Mouse (Mus musculus) intestine, embryonic 14.5 days (tissue): ENCODE results near the gene Usf1. TPM values are rescaled to one million over a fixed set of nuclear protein-coding genes. Genes with fewer than 3 reads are reported as not detected.
A peak's percentile ranks its signal among the peaks of the same experiment; 100 is the strongest.

Experiments used
- ATAC-seq: fragments of 200-750 bp; cut with Nextera tagmentation; replicated peaks from 2 replicates; pipeline ENCODE4 v1.8.0; 2017; ENCODE audit warnings: low read depth, moderate number of reproducible peaks, moderate TSS enrichment, moderate library complexity; ENCODE audit not compliant: low FRiP score, low TSS enrichment
- DNase-seq: peaks from one replicate; pipeline ENCODE4 v3.0.0-alpha.2; 2018; ENCODE audit warnings: low spot score
- H3K27ac ChIP-seq: fragments of 300-500 bp; sonication (generic); 2 replicates; pipeline ENCODE4 v1.5.1; 2014; ENCODE audit warnings: low read depth, mild to moderate bottlenecking, control low read depth
- H3K27me3 ChIP-seq: fragments of 300-500 bp; sonication (generic); replicated peaks from 2 replicates; pipeline ENCODE4 v1.6.1; 2014; ENCODE audit warnings: low read length, control low read depth; ENCODE audit not compliant: control insufficient read depth, insufficient read depth
- H3K36me3 ChIP-seq: fragments of 300-500 bp; sonication (generic); 2 replicates; pipeline ENCODE4 v1.6.1; 2014; ENCODE audit warnings: low read length, control low read depth; ENCODE audit not compliant: control insufficient read depth, insufficient read depth
- H3K4me1 ChIP-seq: fragments of 300-500 bp; sonication (generic); replicated peaks from 2 replicates; pipeline ENCODE4 v1.6.1; 2014; ENCODE audit warnings: low read length, control low read depth, mixed read lengths; ENCODE audit not compliant: control insufficient read depth, insufficient read depth
- H3K4me2 ChIP-seq: fragments of 300-500 bp; sonication (generic); 2 replicates; pipeline ENCODE4 v1.6.1; 2014; ENCODE audit warnings: low read length
- H3K4me3 ChIP-seq: fragments of 300-500 bp; sonication (generic); 2 replicates; pipeline ENCODE4 v1.5.1; 2014; ENCODE audit warnings: low read depth, low read length, control low read depth, mixed read lengths
- H3K9ac ChIP-seq: fragments of 300-500 bp; sonication (generic); 2 replicates; pipeline ENCODE4 v1.6.1; 2014; ENCODE audit warnings: mild to moderate bottlenecking, low read length
- H3K9me3 ChIP-seq: fragments of 300-500 bp; sonication (generic); 2 replicates; pipeline ENCODE4 v1.6.1; 2016; ENCODE audit warnings: low read length, control low read depth; ENCODE audit not compliant: control insufficient read depth
- WGBS: fragments of 180-500 bp; shearing (Covaris S2); extraction: QIAGEN DNeasy Blood & Tissue Kit; methylation state at CpG from one replicate; pipeline ENCODE4 v1.1.7; 2014; 5-methylcytosine and 5-hydroxymethylcytosine counted together
- polyA plus RNA-seq: library from polyadenylated mRNA; unstranded; fragments of >200 nt; fragmentation: Nextera tagmentation; extraction: Ambion mirVana; gene quantifications from 2 replicates; pipeline ENCODE4 v1.2.1, GENCODE M21; 2014

The Usf1 gene
- polyA plus RNA-seq: 73.7 and 83.4 TPM in 2 replicates

DNA sequence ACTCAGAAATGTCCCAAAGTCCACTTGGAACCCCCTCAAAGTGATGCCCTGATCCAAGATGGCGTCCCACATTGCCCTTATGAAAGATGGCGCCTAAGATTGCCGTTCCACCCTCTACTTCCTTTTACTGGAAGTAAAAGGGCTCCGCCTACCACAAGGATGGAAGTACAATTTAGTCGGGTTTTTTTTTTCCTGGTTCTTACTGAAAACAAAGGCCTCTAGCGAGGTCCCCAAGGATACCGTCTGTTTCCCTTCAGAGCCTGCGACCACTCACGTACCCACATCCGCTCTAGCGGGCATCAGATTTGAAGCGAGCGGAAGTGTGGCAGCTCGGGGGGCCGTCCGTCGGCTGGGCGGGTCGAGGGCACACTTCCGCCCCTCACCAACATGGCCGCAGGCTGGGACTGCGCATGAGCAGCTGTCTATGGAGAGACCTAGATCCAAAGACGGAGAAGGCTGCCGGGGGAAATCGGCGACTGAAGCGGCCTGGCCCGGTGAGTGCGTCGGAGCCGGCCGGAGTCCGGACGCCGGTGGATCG lies at the start of gene Usf1:
Usf1 (plus strand) TSS at position 367 of the 538 bp plus-strand sequence.
- no peaks in the 10 kb centered on the region for H3K9me3 ChIP-seq
- ATAC-seq: peak; percentile 96
- peak within 1 kb of the TSS; percentile 86 for H3K27ac ChIP-seq
- peak within 1 kb of the TSS; percentile 93 for H3K9ac ChIP-seq
- peaks cover 10% of the 10 kb centered on the region for H3K4me1 ChIP-seq
- DNase-seq: peak; percentile 97
- peak within 1 kb of the TSS; percentile 57 for H3K4me2 ChIP-seq
- H3K27me3 ChIP-seq: no peaks in the 10 kb centered on the region
- WGBS: under 1% methylated on average over 36 of the region's 36 CpGs
- peak within 1 kb of the TSS; percentile 69 for H3K4me3 ChIP-seq
- H3K36me3 ChIP-seq: peaks cover 18% of the 10 kb centered on the region

DNA sequence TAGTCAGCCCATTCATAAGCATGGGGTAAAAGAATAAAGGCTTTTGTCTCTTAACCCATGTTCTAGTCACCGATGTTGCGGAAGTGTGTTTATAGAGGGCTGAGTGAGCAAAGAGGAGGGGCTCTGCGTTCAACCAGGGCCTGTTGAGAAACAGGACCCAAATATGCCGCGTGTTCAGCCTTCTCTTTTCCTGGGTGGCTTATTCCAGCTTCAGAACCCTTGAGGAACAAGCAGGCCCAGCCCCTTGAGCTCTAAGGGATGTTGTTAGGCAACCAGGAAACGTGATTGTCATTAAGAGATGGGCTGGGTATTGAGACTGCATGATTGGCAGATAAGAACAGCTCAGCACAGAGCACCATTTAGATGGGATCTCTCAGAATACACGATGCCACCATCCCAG lies 45.2 kb upstream of the Usf1 start:
- H3K9ac ChIP-seq: no peak overlapping the region
- H3K9me3 ChIP-seq: no peaks in the 10 kb centered on the region
- H3K4me2 ChIP-seq: no peak overlapping the region
- ATAC-seq (no peak), DNase-seq (no peak)
- no peaks in the 10 kb centered on the region for H3K27me3 ChIP-seq
- peaks cover 2% of the 10 kb centered on the region; the same call in 1 of the 2 replicates for H3K4me1 ChIP-seq
- 63% methylated on average over 7 of the region's 7 CpGs for WGBS
- H3K4me3 ChIP-seq: no peak overlapping the region
- H3K36me3 ChIP-seq: no peaks in the 10 kb centered on the region
- no peak overlapping the region for H3K27ac ChIP-seq

DNA sequence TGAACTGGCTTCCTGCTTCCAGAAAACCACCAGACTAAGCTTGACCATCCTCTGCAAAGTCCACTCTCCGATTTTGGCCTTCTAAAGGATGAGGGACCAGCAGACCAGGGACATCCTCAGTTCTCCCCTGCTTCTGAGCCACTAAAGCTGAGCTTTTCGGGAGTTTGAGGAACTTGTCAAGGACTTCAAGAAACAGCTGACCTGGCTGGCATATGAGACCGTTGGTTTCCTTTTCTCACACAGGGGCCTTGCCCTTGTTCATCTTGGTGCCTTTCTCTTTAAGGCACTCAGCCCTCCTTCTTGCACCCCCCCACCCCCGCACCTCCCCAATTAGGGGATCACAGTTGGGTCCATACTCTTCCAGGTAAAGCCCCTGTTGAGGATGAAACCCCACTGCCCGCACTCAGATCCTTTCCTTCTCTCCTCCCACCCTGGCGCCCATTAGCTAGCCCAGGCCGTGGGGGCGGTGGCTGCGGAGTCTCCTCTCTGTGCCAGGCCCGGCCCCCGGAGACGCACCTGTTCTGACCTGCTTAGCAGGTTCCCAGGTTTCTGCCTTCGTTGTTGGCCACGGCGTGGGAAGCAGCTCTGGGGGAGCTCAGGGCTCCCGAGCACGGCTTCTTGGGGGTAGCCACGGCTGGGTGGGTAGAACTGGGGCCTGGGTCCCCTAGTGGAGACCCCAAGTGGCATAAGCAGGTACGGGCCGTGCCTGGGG lies 41.1 kb upstream of the Usf1 start, which contains the start of gene Nectin4:
Nectin4 (plus strand) TSS at position 255 of the 712 bp plus-strand sequence.
- peak within 1 kb of the TSS; percentile 6; the same call in 1 of the 2 replicates for H3K4me3 ChIP-seq
- H3K36me3 ChIP-seq: no peaks in the 10 kb centered on the region
- DNase-seq (peak; percentile 75), ATAC-seq (peak; percentile 52; the same call in 1 of the 2 replicates)
- H3K4me1 ChIP-seq: peaks cover 10% of the 10 kb centered on the region; the same call in 1 of the 2 replicates
- H3K9ac ChIP-seq: no peak within 1 kb of the TSS
- H3K27me3 ChIP-seq: no peaks in the 10 kb centered on the region
- H3K4me2 ChIP-seq: peak within 1 kb of the TSS; percentile 26
- H3K9me3 ChIP-seq: no peaks in the 10 kb centered on the region
- peak within 1 kb of the TSS; percentile 16; the same call in 1 of the 2 replicates for H3K27ac ChIP-seq
- 31% methylated on average over 20 of the region's 20 CpGs for WGBS

DNA sequence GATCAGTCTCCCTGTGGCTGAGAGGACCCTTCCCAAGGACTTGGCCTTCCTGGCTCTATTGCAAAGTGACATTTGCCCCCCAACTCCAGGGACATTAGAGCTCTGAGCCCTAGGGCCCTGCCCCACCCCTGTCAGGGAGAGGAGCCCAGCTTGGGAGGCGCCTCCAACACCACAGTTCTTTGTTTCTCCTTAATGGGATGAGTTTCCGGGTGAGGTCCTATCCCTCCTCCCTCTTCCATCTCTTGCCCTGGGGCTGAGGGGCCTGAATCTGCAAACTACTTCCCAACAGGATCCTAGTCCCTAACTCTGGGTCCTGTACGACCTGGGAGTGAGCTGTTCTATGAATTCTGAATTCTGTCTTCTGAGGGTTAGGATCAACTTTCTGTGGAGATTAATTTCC lies 38.2 kb upstream of the Usf1 start:
- Histone ChIP-seq H3K36me3 (no peaks in the 10 kb centered on the region), H3K9me3 (no peaks in the 10 kb centered on the region), H3K9ac (no peak overlapping the region), H3K27me3 (no peaks in the 10 kb centered on the region), H3K4me2 (no peak overlapping the region), H3K27ac (no peak overlapping the region), H3K4me3 (no peak overlapping the region), H3K4me1 (peaks cover 15% of the 10 kb centered on the region; the same call in 1 of the 2 replicates)
- 45% methylated on average over 3 of the region's 3 CpGs for WGBS
- DNase-seq (no peak), ATAC-seq (no peak)

DNA sequence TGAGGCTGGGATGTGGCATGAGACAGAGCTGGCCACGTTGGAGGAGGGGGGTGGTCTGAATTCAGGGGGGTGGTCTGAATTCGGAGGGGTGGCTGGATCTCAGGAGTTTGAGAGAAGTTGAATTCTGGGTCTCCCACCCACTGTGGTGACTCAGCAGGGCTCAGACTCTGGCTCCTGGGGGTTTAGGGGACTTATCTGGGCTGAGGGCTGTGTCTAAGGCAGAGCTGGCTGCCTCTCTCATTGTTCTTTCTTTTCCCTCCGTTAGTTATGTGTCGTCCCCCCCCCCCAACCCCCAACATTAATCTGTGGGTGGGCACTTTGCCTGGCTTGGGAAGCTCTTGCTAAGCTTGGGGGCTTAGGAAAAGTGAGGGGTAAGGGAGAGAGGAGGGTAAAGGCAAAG lies 37.2 kb upstream of the Usf1 start:
- Histone ChIP-seq H3K27me3 (no peaks in the 10 kb centered on the region), H3K4me2 (no peak overlapping the region), H3K9ac (no peak overlapping the region), H3K27ac (no peak overlapping the region), H3K4me1 (peaks cover 15% of the 10 kb centered on the region; the same call in 1 of the 2 replicates), H3K36me3 (no peaks in the 10 kb centered on the region), H3K4me3 (no peak overlapping the region), H3K9me3 (no peaks in the 10 kb centered on the region)
- ATAC-seq (no peak), DNase-seq (no peak)
- WGBS: 3% methylated on average over 3 of the region's 4 CpGs

DNA sequence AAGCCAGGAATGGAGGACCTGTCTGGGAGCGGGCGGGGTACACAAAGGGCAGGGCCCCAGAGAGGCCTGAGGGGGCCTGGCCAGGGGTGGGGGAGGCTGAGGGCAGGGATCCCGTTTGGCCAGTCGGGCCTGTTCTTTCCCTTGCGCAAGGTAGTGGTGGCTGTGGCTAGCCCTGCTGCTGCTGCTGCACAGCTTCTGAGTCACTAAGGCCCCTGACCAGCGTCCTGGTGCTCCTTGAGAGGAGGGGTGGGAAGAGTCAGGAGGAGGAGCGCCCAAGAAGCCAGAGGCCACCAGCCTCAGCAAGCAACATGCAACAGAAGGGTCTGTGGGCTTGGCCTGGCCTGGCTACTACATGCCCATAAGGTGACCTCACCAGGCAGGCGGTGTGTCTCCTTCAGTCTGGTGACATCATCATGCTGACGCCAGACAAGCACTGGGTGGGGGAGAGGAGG lies 35.4 kb upstream of the Usf1 start:
- Histone ChIP-seq H3K4me2 (peak overlapping the region; percentile 4; the same call in 1 of the 2 replicates), H3K4me1 (peaks cover 19% of the 10 kb centered on the region; the same call in 1 of the 2 replicates), H3K27me3 (peaks cover 15% of the 10 kb centered on the region; the same call in 1 of the 2 replicates), H3K9ac (no peak overlapping the region), H3K27ac (0 out of 2 replicates have a peak overlapping the region, but pooled peaks have one; percentile 11), H3K4me3 (no peak overlapping the region), H3K9me3 (no peaks in the 10 kb centered on the region), H3K36me3 (no peaks in the 10 kb centered on the region)
- peak; percentile 78 for DNase-seq
- ATAC-seq: peak; percentile 86
- WGBS: 34% methylated on average over 9 of the region's 9 CpGs

DNA sequence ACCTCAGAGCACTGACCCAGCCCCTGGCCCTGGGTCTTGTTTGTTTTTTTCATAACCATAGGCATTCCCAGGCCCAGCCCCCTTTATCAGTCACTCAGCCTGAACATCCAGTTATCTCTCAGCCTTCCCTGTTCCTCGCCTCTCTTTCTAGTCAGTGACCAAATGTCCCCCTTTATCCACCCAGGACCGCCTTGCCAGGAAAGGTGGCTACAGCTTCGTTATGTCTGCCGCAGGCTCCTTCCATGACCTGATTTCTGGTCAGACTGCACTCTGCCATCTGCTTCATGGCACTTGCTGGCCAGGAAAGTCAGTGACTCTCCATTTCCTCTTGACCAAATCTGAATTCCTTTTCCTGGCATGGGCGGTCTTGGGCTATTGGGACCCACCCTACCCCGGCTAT lies 32.8 kb upstream of the Usf1 start:
- Histone ChIP-seq H3K36me3 (no peaks in the 10 kb centered on the region), H3K9me3 (no peaks in the 10 kb centered on the region), H3K27me3 (peaks cover 18% of the 10 kb centered on the region; the same call in 1 of the 2 replicates), H3K4me1 (peaks cover 14% of the 10 kb centered on the region; the same call in 1 of the 2 replicates), H3K4me2 (no peak overlapping the region), H3K27ac (no peak overlapping the region), H3K4me3 (no peak overlapping the region), H3K9ac (no peak overlapping the region)
- 90% methylated on average over 6 of the region's 6 CpGs for WGBS
- ATAC-seq (no peak), DNase-seq (no peak)

DNA sequence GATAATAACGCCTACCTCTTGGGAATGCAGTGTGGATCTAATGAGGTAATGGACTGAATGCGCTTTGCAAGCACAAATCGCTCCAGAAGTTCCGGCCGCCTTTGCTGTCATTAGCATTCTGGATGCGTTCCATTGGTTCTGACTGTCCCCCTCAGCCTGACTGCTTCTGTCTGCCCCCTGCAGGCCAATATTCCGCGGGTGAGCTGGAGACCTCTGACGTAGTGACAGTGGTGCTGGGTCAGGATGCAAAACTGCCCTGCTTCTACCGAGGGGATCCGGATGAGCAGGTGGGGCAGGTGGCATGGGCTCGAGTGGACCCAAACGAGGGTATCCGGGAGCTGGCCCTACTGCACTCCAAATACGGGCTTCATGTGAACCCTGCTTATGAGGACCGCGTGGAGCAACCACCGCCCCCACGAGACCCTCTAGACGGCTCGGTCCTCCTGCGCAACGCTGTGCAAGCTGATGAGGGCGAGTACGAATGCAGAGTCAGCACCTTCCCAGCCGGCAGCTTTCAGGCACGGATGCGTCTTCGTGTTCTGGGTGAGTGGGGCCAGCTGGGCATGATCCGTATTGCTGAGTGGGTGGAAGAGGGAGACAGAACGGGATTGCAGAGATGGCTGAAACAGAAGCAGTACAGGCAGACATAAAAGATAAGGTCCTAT lies 31.0 kb upstream of the Usf1 start:
- DNase-seq: peak; percentile 83
- no peak overlapping the region for H3K9ac ChIP-seq

More for the DNA sequence above, 31.0 kb upstream of the Usf1 start:
- H3K9me3 ChIP-seq: no peaks in the 10 kb centered on the region
- peak overlapping the region; percentile 51 for H3K4me2 ChIP-seq
- H3K27ac ChIP-seq: no peak overlapping the region
- peak overlapping the region; percentile 13; the same call in 1 of the 2 replicates for H3K4me3 ChIP-seq
- H3K27me3 ChIP-seq: peaks cover 18% of the 10 kb centered on the region; the same call in 1 of the 2 replicates
- WGBS: 4% methylated on average over 31 of the region's 31 CpGs
- H3K36me3 ChIP-seq: no peaks in the 10 kb centered on the region
- 0 out of 2 replicates have a peak, but pooled peaks have one; percentile 36 for ATAC-seq
- peaks cover 9% of the 10 kb centered on the region; the same call in 1 of the 2 replicates for H3K4me1 ChIP-seq
